ENCODE assay signal across 17 mouse cellular contexts in the genomic region with DNA sequence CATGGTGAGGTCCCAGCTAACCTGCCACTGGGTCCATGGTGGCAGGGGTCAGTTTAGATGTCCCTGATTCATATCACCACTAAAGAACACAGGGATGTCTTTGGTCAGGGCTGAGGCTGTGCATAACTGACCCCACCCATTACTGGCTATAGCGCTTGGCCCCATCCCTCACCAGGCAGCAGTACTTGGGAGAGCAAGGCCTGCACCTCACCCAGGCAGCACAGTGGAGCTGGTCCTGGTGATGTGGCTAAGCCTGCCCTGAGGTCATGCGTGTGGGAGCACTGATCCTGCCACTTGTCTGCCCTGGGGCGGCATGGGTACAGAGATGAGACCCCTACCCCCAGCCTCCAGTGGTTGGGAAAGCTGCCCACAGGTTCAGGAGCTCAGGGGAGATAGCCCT.
DNase-seq lines count a peak whose midpoint lies in the region; ATAC-seq lines count a peak whose summit lies in the region.
"Had no signal": no experiment of that assay in that cellular context is flagged by ENCODE, and none has a peak within 500 bp of the region (broad histone marks: within the 10 kb centered on the region; RNA-seq: fewer than 3 reads in every experiment).

No protein-coding gene starts in this region.

- no peaks in the 10 kb centered on the region for H3K27me3 ChIP-seq in heart, embryonic 11.5 days (ENCODE audit: control insufficient read depth, insufficient read depth, low read length)
- H3K27me3 ChIP-seq in heart, embryonic 12.5 days (replicated peaks) = no peaks in the 10 kb centered on the region
- H3K27me3 ChIP-seq in embryonic facial prominence, embryonic 12.5 days = no peaks in the 10 kb centered on the region
- no peaks in the 10 kb centered on the region for H3K27me3 ChIP-seq in hindbrain, embryonic 15.5 days
- H3K27me3 ChIP-seq in midbrain, embryonic 15.5 days (replicated peaks) = 0 out of 2 replicates have a peak, but pooled peaks cover 4% of the 10 kb centered on the region
- H3K27me3 ChIP-seq: liver, embryonic 15.5 days had no signal

- H3K9me3 ChIP-seq in heart, embryonic 11.5 days (replicated peaks; ENCODE audit: control insufficient read depth, low read length) = no peaks in the 10 kb centered on the region
- H3K9me3 ChIP-seq in heart, embryonic 12.5 days (replicated peaks) = no peaks in the 10 kb centered on the region
- no peaks in the 10 kb centered on the region for H3K9me3 ChIP-seq in embryonic facial prominence, embryonic 12.5 days
- H3K9me3 ChIP-seq in hindbrain, embryonic 15.5 days = no peaks in the 10 kb centered on the region
- H3K9me3 ChIP-seq in midbrain, embryonic 15.5 days = no peaks in the 10 kb centered on the region
- H3K9me3 ChIP-seq: heart, embryonic 10.5 days; liver, embryonic 15.5 days had no signal

- DNase-seq in spleen, postnatal 4 days (ENCODE audit: low spot score in 2 of 2) = no peak
- DNase-seq in adrenal gland, adult 2 months = no peak
- DNase-seq in cerebellum, adult 9-10 months = no peak
- DNase-seq: cerebellum, postnatal 25 days; layer of hippocampus, postnatal 36 days; left cerebral cortex, postnatal 4 days; lung, postnatal 36 days; thymus, adult 18-20 months had no signal

- no peaks in the 10 kb centered on the region for H3K36me3 ChIP-seq in heart, embryonic 11.5 days (ENCODE audit: control insufficient read depth, insufficient read depth, low read length)
- no peaks in the 10 kb centered on the region for H3K36me3 ChIP-seq in heart, embryonic 12.5 days
- H3K36me3 ChIP-seq in embryonic facial prominence, embryonic 12.5 days = no peaks in the 10 kb centered on the region
- no peaks in the 10 kb centered on the region for H3K36me3 ChIP-seq in hindbrain, embryonic 15.5 days
- H3K36me3 ChIP-seq in midbrain, embryonic 15.5 days (replicated peaks) = no peaks in the 10 kb centered on the region
- H3K36me3 ChIP-seq: heart, embryonic 10.5 days; liver, embryonic 15.5 days had no signal

- no peaks in the 10 kb centered on the region for H3K4me1 ChIP-seq in heart, embryonic 11.5 days (ENCODE audit: control insufficient read depth, insufficient read depth, low read length)
- H3K4me1 ChIP-seq in heart, embryonic 12.5 days (replicated peaks) = no peaks in the 10 kb centered on the region
- H3K4me1 ChIP-seq in embryonic facial prominence, embryonic 12.5 days = no peaks in the 10 kb centered on the region
- H3K4me1 ChIP-seq in hindbrain, embryonic 15.5 days (replicated peaks) = peaks cover 28% of the 10 kb centered on the region
- H3K4me1 ChIP-seq in midbrain, embryonic 15.5 days = no peaks in the 10 kb centered on the region
- H3K4me1 ChIP-seq: heart, embryonic 10.5 days; liver, embryonic 15.5 days had no signal

- no peak overlapping the region for H3K4me2 ChIP-seq in heart, embryonic 11.5 days
- no peak overlapping the region for H3K4me2 ChIP-seq in heart, embryonic 12.5 days
- no peak overlapping the region for H3K4me2 ChIP-seq in embryonic facial prominence, embryonic 12.5 days (replicated peaks)
- H3K4me2 ChIP-seq in hindbrain, embryonic 15.5 days = no peak overlapping the region
- H3K4me2 ChIP-seq in midbrain, embryonic 15.5 days = no peak overlapping the region
- H3K4me2 ChIP-seq: liver, embryonic 15.5 days had no signal

- H3K9ac ChIP-seq in heart, embryonic 11.5 days (ENCODE audit: low read depth, low read length) = no peak overlapping the region
- H3K9ac ChIP-seq in heart, embryonic 12.5 days = no peak overlapping the region
- H3K9ac ChIP-seq in embryonic facial prominence, embryonic 12.5 days = no peak overlapping the region
- H3K9ac ChIP-seq in hindbrain, embryonic 15.5 days = no peak overlapping the region
- H3K9ac ChIP-seq in midbrain, embryonic 15.5 days = no peak overlapping the region
- H3K9ac ChIP-seq: liver, embryonic 15.5 days had no signal

- 0 out of 2 replicates have a peak, but pooled peaks have one; percentile 7 for ATAC-seq in heart, embryonic 11.5 days (replicated peaks; ENCODE audit: insufficient number of reproducible peaks, low FRiP score, low TSS enrichment)
- no peak for ATAC-seq in heart, embryonic 12.5 days (ENCODE audit: insufficient number of reproducible peaks, low FRiP score)
- ATAC-seq in embryonic facial prominence, embryonic 12.5 days (ENCODE audit: insufficient number of reproducible peaks, insufficient read depth, low FRiP score, low TSS enrichment) = 0 out of 2 replicates have a peak, but pooled peaks have one; percentile 38
- ATAC-seq in hindbrain, embryonic 15.5 days (ENCODE audit: low FRiP score, low read depth) = 0 out of 2 replicates have a peak, but pooled peaks have one; percentile 12
- peak; percentile 61 for ATAC-seq in midbrain, embryonic 15.5 days (replicated peaks)
- ATAC-seq: intestine, embryonic 16.5 days had no signal

- H3K4me3 ChIP-seq in heart, embryonic 11.5 days (ENCODE audit: low read depth, low read length) = no peak overlapping the region
- no peak overlapping the region for H3K4me3 ChIP-seq in heart, embryonic 12.5 days
- no peak overlapping the region for H3K4me3 ChIP-seq in embryonic facial prominence, embryonic 12.5 days
- no peak overlapping the region for H3K4me3 ChIP-seq in hindbrain, embryonic 15.5 days
- no peak overlapping the region for H3K4me3 ChIP-seq in midbrain, embryonic 15.5 days
- H3K4me3 ChIP-seq: erythroblast, embryonic 14.5 days; heart, embryonic 10.5 days; liver, embryonic 15.5 days had no signal

- H3K27ac ChIP-seq in heart, embryonic 11.5 days (ENCODE audit: low read depth, low read length) = no peak overlapping the region
- no peak overlapping the region for H3K27ac ChIP-seq in heart, embryonic 12.5 days (ENCODE audit: poor library complexity, severe bottlenecking)
- no peak overlapping the region for H3K27ac ChIP-seq in embryonic facial prominence, embryonic 12.5 days
- H3K27ac ChIP-seq in hindbrain, embryonic 15.5 days (replicated peaks) = no peak overlapping the region
- H3K27ac ChIP-seq in midbrain, embryonic 15.5 days = no peak overlapping the region
- H3K27ac ChIP-seq: heart, embryonic 10.5 days; liver, embryonic 15.5 days had no signal

- WGBS in heart, embryonic 11.5 days (ENCODE audit: insufficient replicate concordance) = 89% methylated on average over 3 of the region's 3 CpGs
- 76% methylated on average over 3 of the region's 3 CpGs for WGBS in heart, embryonic 12.5 days
- WGBS in embryonic facial prominence, embryonic 12.5 days = 88% methylated on average over 3 of the region's 3 CpGs
- 92% methylated on average over 3 of the region's 3 CpGs for WGBS in hindbrain, embryonic 15.5 days
- WGBS in midbrain, embryonic 15.5 days = 91% methylated on average over 3 of the region's 3 CpGs
